Mouse (Mus musculus): ENCODE data around the gene Tkfc. TPM values are rescaled to one million over a fixed set of nuclear protein-coding genes. Genes with fewer than 3 reads are reported as not detected.
"Not testable (repeated sequence)": the region's sequence is repeated elsewhere in the genome, so short reads cannot be mapped to it uniquely, and the experiment has no call there.

The Tkfc gene
- polyA plus RNA-seq, 1 experiment: 311 TPM

GRCm38 (mm10) chr19:10569627-10570026 is 35.8 kb downstream of the Tkfc start:
- H3K27ac ChIP-seq (ENCODE audit: insufficient read depth, low read depth, low read length): no peak overlapping the region
- H3K4me3 ChIP-seq (ENCODE audit: insufficient read depth, low read depth, low read length): no peak overlapping the region
- WGBS: 95% methylated on average over 6 of the region's 6 CpGs
- TF ChIP-seq POLR2A (IDR thresholded peaks at IDR 0.05; ENCODE audit: low read depth, low read length) (no peak), CTCF (conservative IDR thresholded peaks at IDR 0.05; ENCODE audit: insufficient read depth, insufficient read length, low read depth, low read length) (no peak)
- H3K4me1 ChIP-seq (ENCODE audit: control insufficient read depth, insufficient read depth, low read length): no peaks in the 10 kb centered on the region
- H3K27me3 ChIP-seq (replicated peaks; ENCODE audit: control insufficient read depth, insufficient read depth, low read length): no peaks in the 10 kb centered on the region
- peaks cover 2% of the 10 kb centered on the region; the same call in 1 of the 2 replicates for H3K36me3 ChIP-seq (ENCODE audit: control insufficient read depth, insufficient read depth, low read length)
- no peak for DNase-seq

- no peaks in the 10 kb centered on the region for H3K36me3 ChIP-seq (ENCODE audit: control insufficient read depth, insufficient read depth, low read length)
- no peak overlapping the region for H3K4me3 ChIP-seq (ENCODE audit: insufficient read depth, low read depth, low read length)
- H3K4me1 ChIP-seq (ENCODE audit: control insufficient read depth, insufficient read depth, low read length): no peaks in the 10 kb centered on the region
- TF ChIP-seq CTCF (conservative IDR thresholded peaks at IDR 0.05; ENCODE audit: insufficient read depth, insufficient read length, low read depth, low read length) (no peak), POLR2A (IDR thresholded peaks at IDR 0.05; ENCODE audit: low read depth, low read length) (no peak)
- H3K27me3 ChIP-seq (replicated peaks; ENCODE audit: control insufficient read depth, insufficient read depth, low read length): no peaks in the 10 kb centered on the region
- WGBS: 55% methylated on average over 4 of the region's 4 CpGs
- DNase-seq: no peak
- H3K27ac ChIP-seq (ENCODE audit: insufficient read depth, low read depth, low read length): no peak overlapping the region
Observed at GRCm38 (mm10) chr19:10565217-10565616, 40.2 kb downstream of the Tkfc start.

GRCm38 (mm10) chr19:10564278-10564677 is 41.2 kb downstream of the Tkfc start:
- Histone ChIP-seq H3K27ac (ENCODE audit: insufficient read depth, low read depth, low read length) (no peak overlapping the region), H3K4me3 (ENCODE audit: insufficient read depth, low read depth, low read length) (no peak overlapping the region), H3K27me3 (replicated peaks; ENCODE audit: control insufficient read depth, insufficient read depth, low read length) (no peaks in the 10 kb centered on the region), H3K4me1 (ENCODE audit: control insufficient read depth, insufficient read depth, low read length) (no peaks in the 10 kb centered on the region), H3K36me3 (ENCODE audit: control insufficient read depth, insufficient read depth, low read length) (no peaks in the 10 kb centered on the region)
- TF ChIP-seq CTCF (conservative IDR thresholded peaks at IDR 0.05; ENCODE audit: insufficient read depth, insufficient read length, low read depth, low read length) (no peak), POLR2A (IDR thresholded peaks at IDR 0.05; ENCODE audit: low read depth, low read length) (no peak)
- 84% methylated on average over 6 of the region's 6 CpGs for WGBS
- DNase-seq: no peak

GRCm38 (mm10) chr19:10562351-10562750 is 43.1 kb downstream of the Tkfc start:
- TF ChIP-seq CTCF (conservative IDR thresholded peaks at IDR 0.05; ENCODE audit: insufficient read depth, insufficient read length, low read depth, low read length): no peak
- TF ChIP-seq POLR2A (IDR thresholded peaks at IDR 0.05; ENCODE audit: low read depth, low read length): no peak
- H3K4me3 ChIP-seq (ENCODE audit: insufficient read depth, low read depth, low read length): no peak overlapping the region
- no peaks in the 10 kb centered on the region for H3K36me3 ChIP-seq (ENCODE audit: control insufficient read depth, insufficient read depth, low read length)
- H3K27me3 ChIP-seq (replicated peaks; ENCODE audit: control insufficient read depth, insufficient read depth, low read length): no peaks in the 10 kb centered on the region
- H3K27ac ChIP-seq (ENCODE audit: insufficient read depth, low read depth, low read length): peak overlapping the region; percentile 49; the same call in 1 of the 2 replicates
- WGBS: 72% methylated on average over 5 of the region's 5 CpGs
- no peak for DNase-seq
- H3K4me1 ChIP-seq (ENCODE audit: control insufficient read depth, insufficient read depth, low read length): no peaks in the 10 kb centered on the region

- H3K4me3 ChIP-seq (ENCODE audit: insufficient read depth, low read depth, low read length): no peak overlapping the region
- peak; percentile 41 for DNase-seq
- H3K27ac ChIP-seq (ENCODE audit: insufficient read depth, low read depth, low read length): peak overlapping the region; percentile 49
- H3K36me3 ChIP-seq (ENCODE audit: control insufficient read depth, insufficient read depth, low read length): no peaks in the 10 kb centered on the region
- no peaks in the 10 kb centered on the region for H3K27me3 ChIP-seq (replicated peaks; ENCODE audit: control insufficient read depth, insufficient read depth, low read length)
- H3K4me1 ChIP-seq (ENCODE audit: control insufficient read depth, insufficient read depth, low read length): no peaks in the 10 kb centered on the region
- 59% methylated on average over 6 of the region's 6 CpGs for WGBS
- no peak for TF ChIP-seq POLR2A (IDR thresholded peaks at IDR 0.05; ENCODE audit: low read depth, low read length)
- no peak for TF ChIP-seq CTCF (conservative IDR thresholded peaks at IDR 0.05; ENCODE audit: insufficient read depth, insufficient read length, low read depth, low read length)
Observed at GRCm38 (mm10) chr19:10561558-10562314, 43.7 kb downstream of the Tkfc start.

- Histone ChIP-seq H3K4me1 (ENCODE audit: control insufficient read depth, insufficient read depth, low read length) (peaks cover 6% of the 10 kb centered on the region), H3K27ac (ENCODE audit: insufficient read depth, low read depth, low read length) (no peak overlapping the region), H3K27me3 (replicated peaks; ENCODE audit: control insufficient read depth, insufficient read depth, low read length) (no peaks in the 10 kb centered on the region), H3K4me3 (ENCODE audit: insufficient read depth, low read depth, low read length) (no peak overlapping the region), H3K36me3 (ENCODE audit: control insufficient read depth, insufficient read depth, low read length) (no peaks in the 10 kb centered on the region)
- no peak for TF ChIP-seq POLR2A (IDR thresholded peaks at IDR 0.05; ENCODE audit: low read depth, low read length)
- TF ChIP-seq CTCF (conservative IDR thresholded peaks at IDR 0.05; ENCODE audit: insufficient read depth, insufficient read length, low read depth, low read length): peak; percentile 32; the same call in 1 of the 2 replicates
- peak; percentile 37 for DNase-seq
- WGBS: 40% methylated on average over 5 of the region's 5 CpGs
Observed at GRCm38 (mm10) chr19:10560108-10560507, 45.3 kb downstream of the Tkfc start.

GRCm38 (mm10) chr19:10557837-10558375 is 47.5 kb downstream of the Tkfc start:
- H3K27me3 ChIP-seq (replicated peaks; ENCODE audit: control insufficient read depth, insufficient read depth, low read length); H3K4me1 ChIP-seq (ENCODE audit: control insufficient read depth, insufficient read depth, low read length); DNase-seq; H3K27ac ChIP-seq (ENCODE audit: insufficient read depth, low read depth, low read length); H3K4me3 ChIP-seq (ENCODE audit: insufficient read depth, low read depth, low read length); H3K36me3 ChIP-seq (ENCODE audit: control insufficient read depth, insufficient read depth, low read length): not testable (repeated sequence)
- WGBS: 74% methylated on average over 4 of the region's 4 CpGs

All from kidney, adult 2 months (tissue).